Mouse (Mus musculus): ENCODE measurements around the gene Pank3.

Pank3 gene

GRCm38 (mm10) chr11:35769188-35769745, at the start of gene Pank3:
Gene Pank3, plus strand, starts transcription at chr11:35769484.
- peak; percentile 90 for DNase-seq

- DNase-seq = no peak
Observed at GRCm38 (mm10) chr11:35723876-35724275, 45.4 kb upstream of the Pank3 start.

GRCm38 (mm10) chr11:35726341-35726846, 42.9 kb upstream of the Pank3 start:
- no peak for DNase-seq

- DNase-seq = no peak
Observed at GRCm38 (mm10) chr11:35728200-35728599, 41.1 kb upstream of the Pank3 start.

DNA sequence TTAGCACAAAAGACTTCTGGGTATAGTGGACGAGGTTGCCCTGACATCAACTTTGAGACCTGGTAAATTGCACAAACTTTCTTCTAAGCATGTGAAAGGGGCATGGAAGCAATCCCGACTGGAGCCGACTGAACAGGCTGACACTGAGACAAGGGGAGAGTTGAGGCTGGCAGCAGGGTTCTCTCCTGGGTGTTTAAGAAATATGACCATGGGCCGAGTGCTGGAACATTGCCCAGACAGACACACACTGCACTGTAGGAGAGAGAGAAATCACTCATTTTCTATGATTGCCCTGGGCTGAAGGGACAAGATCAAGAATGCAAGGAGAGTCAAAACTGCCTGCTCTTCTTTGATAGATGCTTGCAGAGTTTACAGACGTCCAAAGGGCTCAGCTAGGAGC, 40.1 kb upstream of the Pank3 start:
- no peak for DNase-seq

DNA sequence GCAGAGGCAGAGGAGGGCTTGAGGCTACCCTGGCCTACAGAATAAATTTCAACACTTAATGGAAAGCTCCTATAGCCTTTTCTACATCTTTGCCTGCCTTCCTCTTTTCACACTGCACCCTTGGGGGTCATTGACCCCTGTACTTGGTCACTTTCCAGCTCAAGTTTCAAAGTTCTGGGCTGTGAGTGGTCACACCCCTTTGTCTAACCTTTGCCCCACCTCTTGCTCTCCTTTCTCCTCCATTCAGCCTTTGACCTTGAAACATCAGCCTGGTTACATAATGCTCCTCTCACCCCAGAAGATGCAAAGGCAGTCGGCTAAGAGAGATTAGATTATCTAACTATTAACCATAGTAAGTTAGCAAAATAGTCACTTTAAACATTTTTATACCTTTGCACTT, 36.9 kb upstream of the Pank3 start:
- no peak for DNase-seq

DNA sequence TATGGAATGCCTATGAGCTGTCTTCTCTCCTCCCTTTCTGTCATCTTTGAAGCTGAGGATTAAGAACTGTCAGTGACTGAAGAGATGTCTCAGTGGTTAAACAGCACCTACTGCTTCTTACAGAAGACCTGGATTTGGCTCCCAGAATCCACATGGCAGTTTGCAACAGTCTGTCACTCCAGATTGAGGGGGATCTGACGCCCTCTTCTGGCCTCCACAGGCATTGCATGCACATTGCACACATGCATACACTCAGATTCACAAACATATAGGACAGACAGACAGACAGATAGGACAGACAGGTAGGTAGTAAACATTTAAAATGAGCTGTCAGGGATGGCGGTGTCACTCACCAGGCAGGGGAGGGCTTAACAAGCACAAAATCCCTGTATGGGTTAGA, 32.5 kb upstream of the Pank3 start:
- DNase-seq = no peak

GRCm38 (mm10) chr11:35737262-35737661, 32.0 kb upstream of the Pank3 start:
- no peak for DNase-seq

GRCm38 (mm10) chr11:35738102-35738501, 31.2 kb upstream of the Pank3 start:
- DNase-seq = no peak

DNA sequence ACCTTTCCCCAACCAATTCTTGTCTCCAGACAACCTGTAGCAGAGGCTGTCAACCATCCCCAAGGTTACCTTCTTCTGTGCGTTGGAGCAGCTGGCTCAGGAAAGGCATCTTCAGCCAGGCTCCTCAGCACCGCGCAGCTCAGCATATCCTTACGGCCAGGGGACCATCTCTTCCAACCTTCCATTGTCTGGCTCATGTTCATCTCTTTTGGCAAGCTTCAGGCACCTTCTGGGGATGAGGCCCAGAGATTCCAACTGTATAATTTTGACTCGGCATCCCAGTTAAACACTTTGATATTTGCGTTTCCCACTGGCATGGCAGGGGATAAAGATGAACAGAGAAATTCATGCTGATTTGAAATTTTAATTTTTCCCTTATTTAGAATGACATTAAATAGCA, 25.7 kb upstream of the Pank3 start:
- DNase-seq = no peak

GRCm38 (mm10) chr11:35744571-35744970, 24.7 kb upstream of the Pank3 start:
- no peak for DNase-seq

DNA sequence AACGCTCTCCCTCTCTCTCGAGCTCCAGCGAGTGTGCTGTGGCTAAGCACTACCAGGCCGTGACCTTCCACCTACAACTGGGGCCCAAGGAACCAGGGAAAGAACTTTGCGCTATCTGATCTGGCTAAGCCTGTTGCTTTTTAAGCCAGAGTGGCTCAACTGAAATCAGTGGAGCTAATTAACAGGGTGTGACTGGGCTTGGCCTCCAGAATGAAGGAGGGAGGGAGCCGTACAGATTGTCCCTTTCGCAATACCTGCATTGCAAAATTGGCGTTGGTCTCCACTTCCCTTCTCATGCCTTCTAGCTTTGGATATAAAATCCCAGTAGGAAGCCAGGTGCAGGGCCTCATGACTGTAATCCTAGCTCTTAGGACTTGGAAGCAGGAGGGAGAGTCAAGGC, 18.7 kb upstream of the Pank3 start:
- DNase-seq = no peak

GRCm38 (mm10) chr11:35754906-35755418, 14.3 kb upstream of the Pank3 start:
- DNase-seq = no peak

DNA sequence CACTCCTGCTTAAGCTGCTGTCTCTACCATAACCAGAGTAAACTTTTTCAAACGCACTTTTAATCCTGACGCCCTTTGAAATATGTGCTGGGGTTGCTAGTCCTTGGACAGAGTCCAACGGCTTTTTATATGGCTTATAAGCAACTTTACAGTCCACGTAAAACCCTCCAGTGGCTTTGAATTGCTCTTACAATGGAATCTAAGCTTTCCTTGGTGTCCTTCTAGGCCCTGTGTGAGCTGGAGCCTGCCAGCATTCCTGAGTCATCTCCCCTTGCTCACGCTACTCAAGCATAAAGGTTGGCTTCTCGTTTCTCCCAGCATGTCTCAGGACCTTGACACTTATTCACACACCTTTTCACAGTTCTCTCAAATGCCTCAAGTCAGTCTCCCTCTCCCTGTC, 13.7 kb upstream of the Pank3 start:
- no peak for DNase-seq

DNA sequence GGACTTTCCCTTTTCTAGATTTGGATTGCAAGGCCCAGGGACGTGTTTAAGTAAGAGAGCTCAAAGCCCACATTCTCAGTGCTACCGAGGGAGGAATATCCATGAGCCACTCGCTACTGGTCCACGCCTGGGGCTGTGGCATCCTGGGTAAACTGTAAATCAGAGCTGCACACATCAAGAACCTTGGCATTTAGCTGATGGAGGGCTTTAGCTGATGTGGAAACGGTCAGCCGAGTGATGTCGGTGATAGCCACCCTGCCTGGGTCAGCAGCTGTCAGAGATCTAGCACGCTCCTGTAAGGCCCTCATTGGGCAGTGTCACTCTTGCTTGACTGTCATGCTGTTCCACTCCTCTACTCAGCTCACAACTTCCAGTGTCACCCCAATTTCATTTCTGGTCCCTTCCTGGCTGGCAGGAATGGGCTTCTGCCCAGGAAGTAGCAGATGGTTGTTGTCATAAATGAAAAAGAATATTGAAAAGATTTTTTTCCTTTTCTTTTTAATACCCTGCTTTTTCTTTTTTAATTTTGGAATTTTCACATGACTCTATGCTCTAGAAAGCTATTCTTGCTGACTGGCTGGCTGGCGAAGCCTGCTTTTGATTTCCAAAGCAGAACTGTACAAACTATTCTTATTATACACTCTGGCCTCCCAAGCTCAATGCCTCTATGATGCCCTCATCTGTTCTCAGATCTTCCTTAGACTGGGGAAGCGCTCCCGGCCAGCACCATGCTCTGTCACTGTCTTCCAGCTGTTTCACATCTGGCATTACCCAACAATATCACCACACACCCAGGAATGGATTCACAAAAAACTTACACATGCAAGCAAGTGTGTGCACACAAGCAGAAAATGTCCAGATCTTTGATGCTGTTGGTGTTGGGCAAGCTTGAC, 12.6 kb upstream of the Pank3 start:
- no peak for DNase-seq

DNA sequence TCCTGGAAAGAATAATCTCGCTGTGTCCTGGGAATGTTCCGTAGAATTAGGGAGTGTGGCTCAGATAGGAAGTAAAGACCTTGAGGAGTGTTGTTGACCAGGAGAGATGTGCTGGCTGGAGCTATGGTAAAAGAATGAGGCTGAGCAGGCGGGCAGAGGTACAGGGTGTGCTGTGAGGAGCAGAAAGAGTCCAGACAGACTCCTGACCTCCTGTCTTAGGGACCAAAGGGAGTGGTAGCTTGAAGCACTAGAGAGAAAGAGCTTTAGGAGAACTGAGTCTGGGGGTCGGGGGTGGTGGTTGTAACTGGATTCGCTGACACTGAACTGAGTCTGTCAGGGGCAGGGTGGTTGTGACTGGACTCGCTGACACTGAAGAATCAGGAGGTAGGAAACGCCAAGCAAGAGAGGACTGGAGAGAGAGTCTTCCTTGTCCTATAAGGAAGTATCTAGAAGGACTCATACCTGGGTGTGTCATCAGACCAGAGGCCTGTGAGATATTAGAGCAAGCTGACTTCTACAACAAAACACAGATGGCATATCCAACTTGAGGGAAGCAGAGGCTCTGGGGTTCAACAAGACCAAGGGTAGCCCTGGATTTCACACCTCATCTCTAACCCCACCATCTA, 9.2 kb upstream of the Pank3 start:
- no peak for DNase-seq

GRCm38 (mm10) chr11:35760627-35761003, 8.7 kb upstream of the Pank3 start:
- no peak for DNase-seq

DNA sequence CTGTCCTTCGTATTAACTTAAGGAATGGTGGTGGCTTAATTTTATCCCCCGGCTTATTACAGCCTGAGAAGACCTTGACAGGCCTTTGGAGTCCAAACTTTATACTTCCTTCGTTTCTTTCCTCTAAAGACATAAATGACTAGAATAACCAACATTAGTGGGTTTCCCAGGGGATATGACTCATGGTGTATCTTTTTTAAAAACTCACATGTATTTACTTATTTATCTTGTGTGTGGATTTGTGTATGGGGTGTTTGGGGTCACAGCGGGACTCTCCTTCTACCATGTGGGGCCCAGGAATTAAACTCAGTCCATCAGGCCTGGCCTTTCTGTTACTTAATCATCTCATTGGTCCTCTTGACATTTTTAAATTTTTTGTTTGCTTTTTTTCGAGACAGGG, 2.4 kb upstream of the Pank3 start:
- DNase-seq = no peak

DNA sequence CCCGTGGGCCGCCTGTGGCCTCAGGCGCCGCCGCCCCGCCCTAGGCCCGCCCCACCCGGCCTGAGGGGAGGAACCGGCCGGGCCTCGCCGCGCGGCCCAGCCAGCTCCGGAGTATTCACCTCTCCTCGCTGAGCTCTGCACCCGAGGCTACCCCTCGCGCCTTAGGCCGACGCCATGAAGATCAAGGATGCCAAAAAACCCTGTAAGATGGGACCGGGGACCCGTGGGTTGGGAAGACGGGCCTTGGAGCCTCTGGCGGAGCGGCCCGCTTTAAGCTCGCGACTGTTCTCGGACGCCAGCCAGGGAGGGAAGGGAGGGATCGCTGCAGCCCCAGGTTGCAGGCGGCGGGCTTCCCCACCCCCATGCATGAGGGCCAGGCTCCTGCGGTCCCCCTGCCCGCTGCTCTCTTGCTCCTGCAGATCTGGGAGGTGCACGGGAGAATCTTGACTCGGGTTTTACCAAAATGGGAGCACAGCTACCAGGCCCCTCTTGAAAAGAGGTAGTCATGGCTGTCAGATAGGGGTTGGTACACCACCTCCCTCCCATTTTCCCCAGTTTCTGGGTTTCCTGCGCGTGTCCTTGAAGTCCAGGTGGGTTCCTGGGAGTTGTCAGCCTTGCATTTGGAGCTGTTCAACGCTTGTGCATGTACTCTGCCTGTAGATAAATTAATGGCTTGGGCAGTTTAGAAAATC, 608 bp downstream of the Pank3 start:
- peak; percentile 75 for DNase-seq

GRCm38 (mm10) chr11:35770741-35771504, 1.6 kb downstream of the Pank3 start:
- no peak for DNase-seq

- DNase-seq = no peak
Observed at GRCm38 (mm10) chr11:35775606-35776005, 6.3 kb downstream of the Pank3 start.

- no peak for DNase-seq
Observed at GRCm38 (mm10) chr11:35776452-35776851, 7.2 kb downstream of the Pank3 start.
